Mouse (Mus musculus) liver, embryonic 15.5 days (tissue): ENCODE results near the gene Gcm2. TPM values are rescaled to one million over a fixed set of nuclear protein-coding genes. Genes with fewer than 3 reads are reported as not detected.
A peak's percentile ranks its signal among the peaks of the same experiment; 100 is the strongest.

Source experiments
- ATAC-seq: fragments of 200-750 bp; cut with Nextera tagmentation; 2 replicates; pipeline ENCODE4 v1.8.0; 2017; ENCODE audit warnings: moderate number of reproducible peaks, mild to moderate bottlenecking, moderate library complexity; ENCODE audit not compliant: insufficient read depth
- H3K27ac ChIP-seq: fragments of 300-500 bp; sonication (generic); replicated peaks from 2 replicates; pipeline ENCODE4 v1.5.1; 2015; ENCODE audit warnings: mild to moderate bottlenecking, inconsistent platforms
- H3K27me3 ChIP-seq: fragments of 300-500 bp; sonication (generic); 2 replicates; pipeline ENCODE4 v1.6.1; 2015; ENCODE audit warnings: mild to moderate bottlenecking, inconsistent platforms
- H3K36me3 ChIP-seq: fragments of 300-500 bp; sonication (generic); replicated peaks from 2 replicates; pipeline ENCODE4 v1.6.1; 2015; ENCODE audit warnings: moderate library complexity, mild to moderate bottlenecking, inconsistent platforms
- H3K4me1 ChIP-seq: fragments of 300-500 bp; sonication (generic); replicated peaks from 2 replicates; pipeline ENCODE4 v1.6.1; 2015; ENCODE audit warnings: inconsistent platforms
- H3K4me2 ChIP-seq: fragments of 300-500 bp; sonication (generic); 2 replicates; pipeline ENCODE4 v1.6.1; 2015; ENCODE audit warnings: moderate library complexity, mild to moderate bottlenecking, inconsistent platforms
- H3K4me3 ChIP-seq: fragments of 300-500 bp; sonication (generic); replicated peaks from 2 replicates; pipeline ENCODE4 v1.5.1; 2015; ENCODE audit warnings: mild to moderate bottlenecking, inconsistent platforms
- H3K9ac ChIP-seq: fragments of 300-500 bp; sonication (generic); 2 replicates; pipeline ENCODE4 v1.6.1; 2015; ENCODE audit warnings: moderate library complexity, mild to moderate bottlenecking, inconsistent platforms
- H3K9me3 ChIP-seq: fragments of 300-500 bp; sonication (generic); replicated peaks from 2 replicates; pipeline ENCODE4 v1.6.1; 2016; ENCODE audit warnings: inconsistent platforms
- WGBS: fragments of 180-500 bp; shearing (Covaris S2); methylation state at CpG from one replicate; pipeline ENCODE4 v1.1.7; 2015; ENCODE audit warnings: mixed read lengths; ENCODE audit not compliant: insufficient replicate concordance; 5-methylcytosine and 5-hydroxymethylcytosine counted together
- polyA plus RNA-seq: library from polyadenylated mRNA; unstranded; fragments of >200 nt; fragmentation: Nextera tagmentation; extraction: Ambion mirVana; gene quantifications from 2 replicates; pipeline ENCODE4 v1.2.1, GENCODE M21; 2015

Gene Gcm2
- polyA plus RNA-seq, 1 experiment from 2014 or later, result not detected

GRCm38 (mm10) chr13:41105541-41105940, 5.3 kb downstream of the Gcm2 start:
- Histone ChIP-seq H3K27me3 (peaks cover 4% of the 10 kb centered on the region), H3K9me3 (no peaks in the 10 kb centered on the region), H3K36me3 (no peaks in the 10 kb centered on the region), H3K4me3 (no peak overlapping the region), H3K9ac (no peak overlapping the region), H3K4me1 (peaks cover 17% of the 10 kb centered on the region), H3K27ac (no peak overlapping the region), H3K4me2 (no peak overlapping the region)
- no peak for ATAC-seq
- 83% methylated on average over 13 of the region's 13 CpGs for WGBS

GRCm38 (mm10) chr13:41103841-41104525, 6.9 kb downstream of the Gcm2 start:
- Histone ChIP-seq H3K36me3 (no peaks in the 10 kb centered on the region), H3K4me3 (no peak overlapping the region), H3K27ac (peak overlapping the region; percentile 61), H3K27me3 (0 out of 2 replicates have a peak, but pooled peaks cover 3% of the 10 kb centered on the region), H3K9ac (no peak overlapping the region), H3K4me1 (peaks cover 17% of the 10 kb centered on the region), H3K9me3 (no peaks in the 10 kb centered on the region), H3K4me2 (peak overlapping the region; percentile 23)
- 45% methylated on average over 12 of the region's 12 CpGs for WGBS
- peak; percentile 87 for ATAC-seq

GRCm38 (mm10) chr13:41100031-41100430, 10.8 kb downstream of the Gcm2 start:
- Histone ChIP-seq H3K27me3 (peaks cover 3% of the 10 kb centered on the region; the same call in 1 of the 2 replicates), H3K36me3 (no peaks in the 10 kb centered on the region), H3K9me3 (no peaks in the 10 kb centered on the region), H3K4me3 (no peak overlapping the region), H3K9ac (no peak overlapping the region), H3K4me1 (peaks cover 31% of the 10 kb centered on the region), H3K4me2 (no peak overlapping the region), H3K27ac (no peak overlapping the region)
- WGBS, result 58% methylated on average over 2 of the region's 2 CpGs
- ATAC-seq, result no peak

- Histone ChIP-seq H3K27ac (no peak overlapping the region), H3K4me2 (peak overlapping the region; percentile 14; the same call in 1 of the 2 replicates), H3K36me3 (no peaks in the 10 kb centered on the region), H3K9ac (no peak overlapping the region), H3K9me3 (no peaks in the 10 kb centered on the region), H3K4me3 (no peak overlapping the region), H3K4me1 (peaks cover 17% of the 10 kb centered on the region), H3K27me3 (peaks cover 10% of the 10 kb centered on the region)
- 28% methylated on average over 15 of the region's 15 CpGs for WGBS
- ATAC-seq, result no peak
Observed at GRCm38 (mm10) chr13:41098325-41098724, 12.5 kb downstream of the Gcm2 start.

- ATAC-seq, result no peak
- no peaks in the 10 kb centered on the region for H3K9me3 ChIP-seq
- no peak overlapping the region for H3K4me3 ChIP-seq
- H3K4me2 ChIP-seq, result peak overlapping the region; percentile 14
- no peaks in the 10 kb centered on the region for H3K36me3 ChIP-seq
- peaks cover 14% of the 10 kb centered on the region for H3K27me3 ChIP-seq
- no peak overlapping the region for H3K9ac ChIP-seq
- H3K4me1 ChIP-seq, result peaks cover 15% of the 10 kb centered on the region
- H3K27ac ChIP-seq, result no peak overlapping the region
- WGBS, result 23% methylated on average over 16 of the region's 16 CpGs
Observed at GRCm38 (mm10) chr13:41097324-41098058, 13.3 kb downstream of the Gcm2 start.

GRCm38 (mm10) chr13:41094160-41094559, 16.7 kb downstream of the Gcm2 start:
- 71% methylated on average over 10 of the region's 10 CpGs for WGBS
- no peak for ATAC-seq
- H3K27me3 ChIP-seq, result peaks cover 38% of the 10 kb centered on the region

GRCm38 (mm10) chr13:41091271-41091670, 19.6 kb downstream of the Gcm2 start:
- 32% methylated on average over 10 of the region's 10 CpGs for WGBS
- H3K36me3 ChIP-seq, result no peaks in the 10 kb centered on the region
- no peaks in the 10 kb centered on the region for H3K9me3 ChIP-seq
- no peaks in the 10 kb centered on the region for H3K4me1 ChIP-seq
- no peak overlapping the region for H3K27ac ChIP-seq
- no peak overlapping the region; the same call in 1 of the 2 replicates for H3K4me2 ChIP-seq
- H3K27me3 ChIP-seq, result peaks cover 42% of the 10 kb centered on the region
- ATAC-seq, result no peak
- H3K4me3 ChIP-seq, result no peak overlapping the region
- no peak overlapping the region for H3K9ac ChIP-seq

More at GRCm38 (mm10) chr13:41094160-41094559, 16.7 kb downstream of the Gcm2 start:
- Histone ChIP-seq H3K27ac (no peak overlapping the region), H3K4me3 (no peak overlapping the region), H3K4me2 (no peak overlapping the region), H3K36me3 (no peaks in the 10 kb centered on the region), H3K9ac (no peak overlapping the region), H3K9me3 (no peaks in the 10 kb centered on the region), H3K4me1 (peaks cover 15% of the 10 kb centered on the region)

GRCm38 (mm10) chr13:41088746-41089145, 22.1 kb downstream of the Gcm2 start:
- no peak for ATAC-seq

GRCm38 (mm10) chr13:41085140-41085539, 25.7 kb downstream of the Gcm2 start:
- no peak for ATAC-seq
- Histone ChIP-seq H3K4me3 (no peak overlapping the region), H3K9ac (no peak overlapping the region), H3K27ac (no peak overlapping the region), H3K4me1 (no peaks in the 10 kb centered on the region), H3K9me3 (no peaks in the 10 kb centered on the region), H3K4me2 (no peak overlapping the region), H3K36me3 (no peaks in the 10 kb centered on the region), H3K27me3 (peaks cover 33% of the 10 kb centered on the region)
- WGBS, result 16% methylated on average over 2 of the region's 2 CpGs

More at GRCm38 (mm10) chr13:41088746-41089145, 22.1 kb downstream of the Gcm2 start:
- Histone ChIP-seq H3K4me3 (no peak overlapping the region), H3K9me3 (no peaks in the 10 kb centered on the region), H3K27me3 (peaks cover 39% of the 10 kb centered on the region), H3K27ac (no peak overlapping the region), H3K36me3 (no peaks in the 10 kb centered on the region), H3K4me2 (no peak overlapping the region), H3K4me1 (no peaks in the 10 kb centered on the region), H3K9ac (no peak overlapping the region)

GRCm38 (mm10) chr13:41084521-41084920, 26.3 kb downstream of the Gcm2 start:
- Histone ChIP-seq H3K27ac (no peak overlapping the region), H3K4me1 (peaks cover under 1% of the 10 kb centered on the region), H3K9ac (no peak overlapping the region), H3K36me3 (no peaks in the 10 kb centered on the region), H3K4me3 (no peak overlapping the region), H3K4me2 (no peak overlapping the region), H3K27me3 (peaks cover 32% of the 10 kb centered on the region), H3K9me3 (no peaks in the 10 kb centered on the region)
- no peak for ATAC-seq
- WGBS, result 64% methylated on average over 3 of the region's 3 CpGs

GRCm38 (mm10) chr13:41080700-41081099, 30.1 kb downstream of the Gcm2 start:
- WGBS, result 68% methylated on average over 6 of the region's 6 CpGs
- no peak for ATAC-seq
- Histone ChIP-seq H3K27me3 (peaks cover 60% of the 10 kb centered on the region), H3K4me1 (peaks cover 9% of the 10 kb centered on the region), H3K9ac (no peak overlapping the region), H3K36me3 (no peaks in the 10 kb centered on the region), H3K9me3 (no peaks in the 10 kb centered on the region), H3K4me2 (no peak overlapping the region), H3K4me3 (no peak overlapping the region), H3K27ac (no peak overlapping the region)
